Mouse (Mus musculus) ES-E14 (cell line): Measurements from ENCODE around the gene Alk. TPM values are rescaled to one million over a fixed set of nuclear protein-coding genes. Genes with fewer than 3 reads are reported as not detected.

Source experiments
- DNase-seq: peaks from one replicate; pipeline ENCODE4 v3.0.0-alpha.2; 2013; ENCODE audit warnings: low read depth, low spot score
- H3K27ac ChIP-seq: 2 replicates; pipeline ENCODE4 v1.5.1; 2012; ENCODE audit warnings: low read depth, mild to moderate bottlenecking, low read length, moderate library complexity, mixed read lengths; ENCODE audit not compliant: poor library complexity, insufficient read depth, severe bottlenecking
- H3K36me3 ChIP-seq: 2 replicates; pipeline ENCODE4 v1.6.1; 2012; ENCODE audit warnings: mild to moderate bottlenecking, low read length, moderate library complexity, mixed read lengths; ENCODE audit not compliant: control insufficient read depth, poor library complexity, insufficient read depth, severe bottlenecking
- H3K4me1 ChIP-seq, 2 experiments: fragments of 150-350 bp in 1 of 2; sonication (generic) in 1 of 2; 2 replicates each; pipeline ENCODE4 v1.6.1; 2012; ENCODE audit warnings: low read length in 2 of 2, mild to moderate bottlenecking in 1 of 2, mixed read lengths in 1 of 2; ENCODE audit not compliant: control insufficient read depth in 2 of 2, insufficient read depth in 2 of 2, poor library complexity in 1 of 2
- H3K4me3 ChIP-seq, 2 experiments: fragments of 150-350 bp in 1 of 2; sonication (generic) in 1 of 2; 2 replicates each; pipeline ENCODE4 v1.5.1; 2012; ENCODE audit warnings: low read length in 2 of 2, low read depth in 1 of 2, mild to moderate bottlenecking in 1 of 2, mixed read lengths in 1 of 2; ENCODE audit not compliant: insufficient read depth in 1 of 2, poor library complexity in 1 of 2, severe bottlenecking in 1 of 2
- H3K9ac ChIP-seq: 2 replicates; pipeline ENCODE4 v1.6.1; 2012; ENCODE audit warnings: low read depth, mild to moderate bottlenecking, low read length, mixed read lengths; ENCODE audit not compliant: poor library complexity, insufficient read depth, severe bottlenecking
- H3K9me3 ChIP-seq: fragments of 150-350 bp; sonication (generic); 2 replicates; pipeline ENCODE4 v1.6.1; 2012; ENCODE audit warnings: low read depth, mild to moderate bottlenecking, low read length; ENCODE audit not compliant: control insufficient read depth, insufficient read depth
- CHD2 ChIP-seq: IDR thresholded peaks from 2 replicates; pipeline ENCODE4 v1.6.1; 2014; ENCODE audit warnings: mild to moderate bottlenecking, low read depth, low read length, inconsistent platforms
- HCFC1 ChIP-seq: IDR thresholded peaks from 2 replicates; pipeline ENCODE4 v1.6.1; 2012; ENCODE audit warnings: low read length, inconsistent platforms, borderline replicate concordance; ENCODE audit not compliant: insufficient read depth
- MAFK ChIP-seq: IDR thresholded peaks from 2 replicates; pipeline ENCODE4 v1.6.1; 2014; ENCODE audit warnings: mild to moderate bottlenecking, low read depth, low read length, inconsistent platforms; ENCODE audit not compliant: insufficient read depth
- ZC3H11A ChIP-seq: IDR thresholded peaks from 2 replicates; pipeline ENCODE4 v1.6.1; 2012; ENCODE audit warnings: low read depth, mild to moderate bottlenecking, inconsistent platforms, low read length, borderline replicate concordance
- ZNF384 ChIP-seq: IDR thresholded peaks from 2 replicates; pipeline ENCODE4 v1.6.1; 2012; ENCODE audit warnings: low read depth, low read length, inconsistent platforms
- in situ Hi-C, 2 experiments: fragments of 600-800 bp; cut with MboI; formaldehyde crosslinking; loops; one replicate each; pipeline ENCODE4 v1.15.1; 2025; ENCODE audit warnings: low sequenced_read_pairs in 2 of 2, inconsistent platforms in 1 of 2; ENCODE audit not compliant: unreplicated experiment in 2 of 2
- total RNA-seq: library from RNA; depleted of rRNA; stranded (reverse); fragments of 300-350 nt; gene quantifications from 2 replicates; pipeline ENCODE4 v1.2.3, GENCODE M21; 2012

Alk gene
- total RNA-seq, 1 experiment = 0.58 TPM

GRCm38 (mm10) chr17:72265171-72266022 is 339.0 kb downstream of the Alk start:
- no peak for DNase-seq
- no peaks in the 10 kb centered on the region for H3K36me3 ChIP-seq
- no peak overlapping the region for H3K9ac ChIP-seq
- TF ChIP-seq MAFK (no peak), ZC3H11A (no peak), HCFC1 (no peak), ZNF384 (no peak), CHD2 (no peak)
- in situ Hi-C loops = no loop called here
- H3K27ac ChIP-seq = no peak overlapping the region
- H3K9me3 ChIP-seq = no peaks in the 10 kb centered on the region
- H3K4me3 ChIP-seq = no peak overlapping the region
- H3K4me1 ChIP-seq = no peaks in the 10 kb centered on the region

GRCm38 (mm10) chr17:72253411-72253810 is 351.0 kb downstream of the Alk start:
- TF ChIP-seq ZC3H11A = no peak
- TF ChIP-seq HCFC1 = no peak
- TF ChIP-seq MAFK = no peak
- no peak for TF ChIP-seq CHD2
- no peak for TF ChIP-seq ZNF384
- H3K9ac ChIP-seq = no peak overlapping the region
- H3K9me3 ChIP-seq = no peaks in the 10 kb centered on the region
- no peaks in the 10 kb centered on the region for H3K36me3 ChIP-seq
- H3K4me1 ChIP-seq = no peaks in the 10 kb centered on the region
- no peak overlapping the region for H3K27ac ChIP-seq
- H3K4me3 ChIP-seq = no peak overlapping the region
- in situ Hi-C loops = no loop called here
- DNase-seq = no peak

- H3K4me1 ChIP-seq = no peaks in the 10 kb centered on the region
- H3K4me3 ChIP-seq = no peak overlapping the region
- no peaks in the 10 kb centered on the region for H3K9me3 ChIP-seq
- in situ Hi-C loops = no loop called here
- no peak for TF ChIP-seq ZNF384
- no peak for TF ChIP-seq HCFC1
- no peak for TF ChIP-seq ZC3H11A
- TF ChIP-seq CHD2 = no peak
- TF ChIP-seq MAFK = no peak
- H3K36me3 ChIP-seq = no peaks in the 10 kb centered on the region
- no peak overlapping the region for H3K27ac ChIP-seq
- no peak overlapping the region for H3K9ac ChIP-seq
- DNase-seq = no peak
These were observed 352.9 kb downstream of the Alk start for GRCm38 (mm10) chr17:72251554-72251953.

GRCm38 (mm10) chr17:72250482-72251405 is 353.7 kb downstream of the Alk start:
- no peak overlapping the region for H3K27ac ChIP-seq
- in situ Hi-C loops = no loop called here
- no peak overlapping the region for H3K4me3 ChIP-seq
- no peak overlapping the region for H3K9ac ChIP-seq
- no peaks in the 10 kb centered on the region for H3K36me3 ChIP-seq
- H3K9me3 ChIP-seq = no peaks in the 10 kb centered on the region
- no peak for TF ChIP-seq ZC3H11A
- no peak for TF ChIP-seq MAFK
- no peak for TF ChIP-seq HCFC1
- no peak for TF ChIP-seq ZNF384
- TF ChIP-seq CHD2 = no peak
- DNase-seq = no peak
- H3K4me1 ChIP-seq = no peaks in the 10 kb centered on the region
